Mouse (Mus musculus) liver, adult 2 months (tissue): Measurements from ENCODE around the gene Sugt1.

Source experiments
- CTCF ChIP-seq: fragments of 200-500 bp; IDR thresholded peaks from 2 replicates; pipeline ENCODE4 v1.5.1; 2011; ENCODE audit warnings: low read depth, low read length, control low read depth
- POLR2A ChIP-seq: fragments of 200-500 bp; IDR thresholded peaks from 2 replicates; pipeline ENCODE4 v1.6.1; 2011; ENCODE audit warnings: low read length, control low read depth; ENCODE audit not compliant: insufficient read depth; ENCODE audit errors: extremely low read depth

DNA sequence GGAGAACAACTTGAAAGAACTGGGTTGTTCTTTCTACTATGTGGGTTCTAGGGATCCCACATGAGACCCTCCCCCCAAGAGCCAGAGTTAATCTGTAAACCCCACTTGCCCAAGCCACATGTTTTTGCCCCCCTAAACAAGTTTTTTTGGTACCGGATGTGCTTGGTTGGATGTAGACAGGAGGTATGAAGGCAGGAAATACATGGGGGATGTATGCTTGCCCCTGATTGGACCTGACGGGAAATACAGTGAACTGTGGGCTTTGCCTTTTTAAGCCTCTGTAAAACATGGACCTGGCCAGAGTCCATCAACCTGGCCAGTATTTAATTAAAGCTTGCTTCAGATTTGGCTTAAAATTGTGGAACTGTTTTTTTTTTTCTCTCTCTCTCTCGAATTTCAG lies 62.2 kb downstream of the Sugt1 start:
- TF ChIP-seq CTCF (no peak), POLR2A (no peak)
